Mouse (Mus musculus): ENCODE measurements around the gene Olfr548-ps1. TPM values are rescaled to one million over a fixed set of nuclear protein-coding genes. Genes with fewer than 3 reads are reported as not detected.

The Olfr548-ps1 gene
- polyA plus RNA-seq, 1 experiment from 2014 or later, result not detected

- H3K9ac ChIP-seq (ENCODE audit: low read depth, low read length), result peak overlapping the region; percentile 73
- peaks cover 13% of the 10 kb centered on the region; the same call in 1 of the 2 replicates for H3K27me3 ChIP-seq (replicated peaks; ENCODE audit: control insufficient read depth, insufficient read depth, low read length)
- H3K36me3 ChIP-seq (ENCODE audit: control insufficient read depth, insufficient read depth, low read length), result no peaks in the 10 kb centered on the region
- peak overlapping the region; percentile 92 for H3K4me2 ChIP-seq (ENCODE audit: low read depth, low read length)
- ATAC-seq (ENCODE audit: low read depth), result peak; percentile 94
- H3K9me3 ChIP-seq (ENCODE audit: control insufficient read depth, low read length), result no peaks in the 10 kb centered on the region
- H3K27ac ChIP-seq (replicated peaks; ENCODE audit: low read depth, low read length), result no peak overlapping the region
- H3K4me3 ChIP-seq (ENCODE audit: low read depth, low read length), result peak overlapping the region; percentile 49
- DNase-seq (ENCODE audit: low spot score), result peak; percentile 86
- 1% methylated on average over 43 of the region's 54 CpGs for WGBS
- H3K4me1 ChIP-seq (ENCODE audit: control insufficient read depth, insufficient read depth, low read length), result peaks cover 9% of the 10 kb centered on the region
Observed at GRCm38 (mm10) chr7:102512814-102513435, 27.8 kb upstream of the Olfr548-ps1 start.

- Histone ChIP-seq H3K27ac (replicated peaks; ENCODE audit: low read depth, low read length) (no peak overlapping the region), H3K9me3 (ENCODE audit: control insufficient read depth, low read length) (no peaks in the 10 kb centered on the region), H3K36me3 (ENCODE audit: control insufficient read depth, insufficient read depth, low read length) (no peaks in the 10 kb centered on the region), H3K4me2 (ENCODE audit: low read depth, low read length) (no peak overlapping the region), H3K4me3 (ENCODE audit: low read depth, low read length) (no peak overlapping the region), H3K27me3 (replicated peaks; ENCODE audit: control insufficient read depth, insufficient read depth, low read length) (peaks cover 13% of the 10 kb centered on the region; the same call in 1 of the 2 replicates), H3K4me1 (ENCODE audit: control insufficient read depth, insufficient read depth, low read length) (peaks cover 9% of the 10 kb centered on the region), H3K9ac (ENCODE audit: low read depth, low read length) (no peak overlapping the region)
- WGBS, result 69% methylated on average over 4 of the region's 4 CpGs
- no peak for DNase-seq (ENCODE audit: low spot score)
- no peak for ATAC-seq (ENCODE audit: low read depth)
Observed at GRCm38 (mm10) chr7:102514144-102514543, 26.6 kb upstream of the Olfr548-ps1 start.

- H3K9ac ChIP-seq (ENCODE audit: low read depth, low read length), result no peak overlapping the region
- no peak overlapping the region for H3K4me2 ChIP-seq (ENCODE audit: low read depth, low read length)
- no peak overlapping the region for H3K27ac ChIP-seq (replicated peaks; ENCODE audit: low read depth, low read length)
- no peak overlapping the region for H3K4me3 ChIP-seq (ENCODE audit: low read depth, low read length)
- 45% methylated on average over 10 of the region's 10 CpGs for WGBS
- peaks cover 13% of the 10 kb centered on the region; the same call in 1 of the 2 replicates for H3K27me3 ChIP-seq (replicated peaks; ENCODE audit: control insufficient read depth, insufficient read depth, low read length)
- ATAC-seq (ENCODE audit: low read depth) (peak; percentile 34; the same call in 1 of the 2 replicates), DNase-seq (ENCODE audit: low spot score) (peak; percentile 48)
- no peaks in the 10 kb centered on the region for H3K9me3 ChIP-seq (ENCODE audit: control insufficient read depth, low read length)
- no peaks in the 10 kb centered on the region for H3K36me3 ChIP-seq (ENCODE audit: control insufficient read depth, insufficient read depth, low read length)
- peaks cover 9% of the 10 kb centered on the region for H3K4me1 ChIP-seq (ENCODE audit: control insufficient read depth, insufficient read depth, low read length)
Observed at GRCm38 (mm10) chr7:102516261-102517050, 24.2 kb upstream of the Olfr548-ps1 start.

GRCm38 (mm10) chr7:102517051-102517335 lies 23.7 kb upstream of the Olfr548-ps1 start:
- 76% methylated on average over 2 of the region's 2 CpGs for WGBS
- ATAC-seq (ENCODE audit: low read depth), result no peak
- no peak overlapping the region for H3K4me2 ChIP-seq (ENCODE audit: low read depth, low read length)
- no peak overlapping the region for H3K27ac ChIP-seq (replicated peaks; ENCODE audit: low read depth, low read length)
- peak; percentile 14 for DNase-seq (ENCODE audit: low spot score)
- H3K27me3 ChIP-seq (replicated peaks; ENCODE audit: control insufficient read depth, insufficient read depth, low read length), result peaks cover 13% of the 10 kb centered on the region; the same call in 1 of the 2 replicates
- no peak overlapping the region for H3K9ac ChIP-seq (ENCODE audit: low read depth, low read length)
- no peaks in the 10 kb centered on the region for H3K9me3 ChIP-seq (ENCODE audit: control insufficient read depth, low read length)
- no peak overlapping the region for H3K4me3 ChIP-seq (ENCODE audit: low read depth, low read length)
- no peaks in the 10 kb centered on the region for H3K36me3 ChIP-seq (ENCODE audit: control insufficient read depth, insufficient read depth, low read length)
- H3K4me1 ChIP-seq (ENCODE audit: control insufficient read depth, insufficient read depth, low read length), result peaks cover 9% of the 10 kb centered on the region

GRCm38 (mm10) chr7:102529052-102529451 lies 11.6 kb upstream of the Olfr548-ps1 start:
- DNase-seq (ENCODE audit: low spot score) (no peak), ATAC-seq (ENCODE audit: low read depth) (no peak)
- Histone ChIP-seq H3K9me3 (ENCODE audit: control insufficient read depth, low read length) (no peaks in the 10 kb centered on the region), H3K27ac (replicated peaks; ENCODE audit: low read depth, low read length) (no peak overlapping the region), H3K4me2 (ENCODE audit: low read depth, low read length) (no peak overlapping the region), H3K4me1 (ENCODE audit: control insufficient read depth, insufficient read depth, low read length) (no peaks in the 10 kb centered on the region), H3K27me3 (replicated peaks; ENCODE audit: control insufficient read depth, insufficient read depth, low read length) (no peaks in the 10 kb centered on the region), H3K4me3 (ENCODE audit: low read depth, low read length) (no peak overlapping the region), H3K9ac (ENCODE audit: low read depth, low read length) (no peak overlapping the region), H3K36me3 (ENCODE audit: control insufficient read depth, insufficient read depth, low read length) (no peaks in the 10 kb centered on the region)
- WGBS, result 76% methylated on average over 1 of the region's 1 CpGs

GRCm38 (mm10) chr7:102534449-102534848 lies 6.2 kb upstream of the Olfr548-ps1 start, which contains the start of gene Olfr547:
Olfr547 (plus strand) TSS chr7:102534749.
- no peak within 1 kb of the TSS for H3K4me3 ChIP-seq (ENCODE audit: low read depth, low read length)
- H3K4me1 ChIP-seq (ENCODE audit: control insufficient read depth, insufficient read depth, low read length), result no peaks in the 10 kb centered on the region
- no peak within 1 kb of the TSS for H3K9ac ChIP-seq (ENCODE audit: low read depth, low read length)
- no peak within 1 kb of the TSS for H3K4me2 ChIP-seq (ENCODE audit: low read depth, low read length)
- no peak for ATAC-seq (ENCODE audit: low read depth)
- no peak within 1 kb of the TSS for H3K27ac ChIP-seq (replicated peaks; ENCODE audit: low read depth, low read length)
- WGBS, result 74% methylated on average over 1 of the region's 1 CpGs
- DNase-seq (ENCODE audit: low spot score), result no peak
- H3K27me3 ChIP-seq (replicated peaks; ENCODE audit: control insufficient read depth, insufficient read depth, low read length), result no peaks in the 10 kb centered on the region
- H3K36me3 ChIP-seq (ENCODE audit: control insufficient read depth, insufficient read depth, low read length), result no peaks in the 10 kb centered on the region
- no peaks in the 10 kb centered on the region for H3K9me3 ChIP-seq (ENCODE audit: control insufficient read depth, low read length)

GRCm38 (mm10) chr7:102541251-102541650 lies 555 bp downstream of the Olfr548-ps1 start:
- H3K4me2 ChIP-seq (ENCODE audit: low read depth, low read length), result no peak overlapping the region
- H3K27ac ChIP-seq (replicated peaks; ENCODE audit: low read depth, low read length), result no peak overlapping the region
- H3K27me3 ChIP-seq (replicated peaks; ENCODE audit: control insufficient read depth, insufficient read depth, low read length), result no peaks in the 10 kb centered on the region
- no peaks in the 10 kb centered on the region for H3K4me1 ChIP-seq (ENCODE audit: control insufficient read depth, insufficient read depth, low read length)
- DNase-seq (ENCODE audit: low spot score), result no peak
- no peaks in the 10 kb centered on the region for H3K9me3 ChIP-seq (ENCODE audit: control insufficient read depth, low read length)
- WGBS, result 65% methylated on average over 3 of the region's 3 CpGs
- H3K9ac ChIP-seq (ENCODE audit: low read depth, low read length), result no peak overlapping the region
- ATAC-seq (ENCODE audit: low read depth), result no peak
- no peaks in the 10 kb centered on the region for H3K36me3 ChIP-seq (ENCODE audit: control insufficient read depth, insufficient read depth, low read length)
- no peak overlapping the region for H3K4me3 ChIP-seq (ENCODE audit: low read depth, low read length)

GRCm38 (mm10) chr7:102549570-102549969 lies 8.9 kb downstream of the Olfr548-ps1 start, which contains the start of gene Olfr549:
Olfr549 (plus strand) TSS chr7:102549870.
- DNase-seq (ENCODE audit: low spot score) (no peak), ATAC-seq (ENCODE audit: low read depth) (no peak)
- Histone ChIP-seq H3K4me2 (ENCODE audit: low read depth, low read length) (no peak within 1 kb of the TSS), H3K36me3 (ENCODE audit: control insufficient read depth, insufficient read depth, low read length) (no peaks in the 10 kb centered on the region), H3K4me3 (ENCODE audit: low read depth, low read length) (no peak within 1 kb of the TSS), H3K9ac (ENCODE audit: low read depth, low read length) (no peak within 1 kb of the TSS), H3K27me3 (replicated peaks; ENCODE audit: control insufficient read depth, insufficient read depth, low read length) (no peaks in the 10 kb centered on the region), H3K27ac (replicated peaks; ENCODE audit: low read depth, low read length) (no peak within 1 kb of the TSS), H3K4me1 (ENCODE audit: control insufficient read depth, insufficient read depth, low read length) (no peaks in the 10 kb centered on the region), H3K9me3 (ENCODE audit: control insufficient read depth, low read length) (no peaks in the 10 kb centered on the region)
- 87% methylated on average over 3 of the region's 3 CpGs for WGBS

Measured in embryonic facial prominence, embryonic 14.5 days (tissue).